In the genomic region with DNA sequence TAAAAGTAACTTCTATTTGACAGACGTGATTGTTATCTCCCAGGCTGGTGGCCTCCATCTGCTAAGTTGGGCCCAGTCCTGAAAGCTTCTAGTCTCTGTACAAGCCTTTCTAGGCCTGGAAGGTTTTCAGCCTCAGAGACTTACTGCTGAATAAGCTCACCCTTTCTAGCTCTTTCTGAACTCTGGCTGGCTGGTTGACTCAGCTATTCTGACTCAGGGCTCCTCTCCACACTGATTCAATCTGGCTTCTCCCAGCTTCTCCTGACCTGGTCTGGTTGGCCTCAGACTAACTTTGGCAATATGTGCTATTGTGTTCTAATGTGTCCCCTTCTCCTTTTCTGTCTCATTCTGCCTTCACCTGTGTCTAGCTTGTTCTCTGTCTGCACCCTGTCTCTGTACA, we compare ENCODE assay signal across 24 mouse cellular contexts. TPM values are rescaled to one million over a fixed set of nuclear protein-coding genes. Genes with fewer than 3 reads are reported as not detected.
DNase-seq lines count a peak whose midpoint lies in the region; ATAC-seq and TF ChIP-seq lines count a peak whose summit lies in the region.
"Had no signal": no experiment of that assay in that cellular context is flagged by ENCODE, and none has a peak within 500 bp of the region (broad histone marks: within the 10 kb centered on the region; RNA-seq: fewer than 3 reads in every experiment).

No protein-coding gene starts in this region.

- WGBS in stomach, postnatal 0 days, result 68% methylated on average over 1 of the region's 1 CpGs

- DNase-seq in 3T3-L1 (ENCODE audit: low read depth, low spot score) (peak; percentile 62), NIH3T3 (ENCODE audit: low read depth) (peak; percentile 72)
- peak; percentile 23 for DNase-seq in adrenal gland, postnatal 10 days
- DNase-seq in stomach, postnatal 0 days (ENCODE audit: low spot score), result no peak
- DNase-seq in gastrocnemius, postnatal 14 days, result no peak
- no peak for DNase-seq in kidney, adult 9 months
- no peak for DNase-seq in thymus, postnatal 0 days (ENCODE audit: low spot score)
- DNase-seq: cerebellum, adult 18-20 months; cerebellum, adult 9-11 months; cerebellum, postnatal 36 days; gastrocnemius, adult 2 months; gastrocnemius, postnatal 36 days; heart, adult 11 months; heart, postnatal 10 days; heart, postnatal 4 days had no signal

- no peaks in the 10 kb centered on the region for H3K36me3 ChIP-seq in stomach, postnatal 0 days (ENCODE audit: control insufficient read depth, insufficient read depth, low read length)
- H3K36me3 ChIP-seq: embryonic facial prominence, embryonic 13.5 days; heart, embryonic 10.5 days; hindbrain, embryonic 12.5 days had no signal

- H3K9ac ChIP-seq in stomach, postnatal 0 days (ENCODE audit: low read length), result no peak overlapping the region
- H3K9ac ChIP-seq: embryonic facial prominence, embryonic 13.5 days; forebrain, embryonic 13.5 days; hindbrain, embryonic 12.5 days had no signal

- no peak overlapping the region for H3K4me3 ChIP-seq in stomach, postnatal 0 days (ENCODE audit: low read depth, low read length)
- H3K4me3 ChIP-seq: embryonic facial prominence, embryonic 13.5 days; forebrain, embryonic 13.5 days; gastrocnemius, adult 2 months; heart, embryonic 10.5 days; hindbrain, embryonic 12.5 days had no signal

- no peaks in the 10 kb centered on the region for H3K9me3 ChIP-seq in stomach, postnatal 0 days (ENCODE audit: control insufficient read depth, low read length)
- H3K9me3 ChIP-seq: embryonic facial prominence, embryonic 13.5 days; forebrain, embryonic 13.5 days; heart, embryonic 10.5 days; hindbrain, embryonic 12.5 days had no signal

- TF ChIP-seq CTCF in stomach, postnatal 0 days (IDR thresholded peaks at IDR 0.05; ENCODE audit: low read depth), result no peak

- 0 out of 2 replicates have a peak, but pooled peaks cover 3% of the 10 kb centered on the region for H3K4me1 ChIP-seq in stomach, postnatal 0 days (replicated peaks; ENCODE audit: control insufficient read depth, insufficient read depth)

- intact Hi-C loops in gastrocnemius, postnatal 14 days (cut with DNase I; ENCODE audit: low total_unique reads), result no loop called here

- no peak for TF ChIP-seq EP300 in stomach, postnatal 0 days (optimal IDR thresholded peaks at IDR 0.05)

- no peak overlapping the region for H3K4me2 ChIP-seq in stomach, postnatal 0 days (replicated peaks; ENCODE audit: low read depth)
- H3K4me2 ChIP-seq: embryonic facial prominence, embryonic 13.5 days; forebrain, embryonic 13.5 days; hindbrain, embryonic 12.5 days had no signal

- no peak for ATAC-seq in stomach, postnatal 0 days (ENCODE audit: low FRiP score, low TSS enrichment)
- ATAC-seq: forebrain, embryonic 13.5 days; hindbrain, embryonic 16.5 days; inflammation-experienced regulatory T-cells, adult 6 months; intestine, postnatal 0 days had no signal

- H3K27me3 ChIP-seq in stomach, postnatal 0 days (ENCODE audit: control insufficient read depth, insufficient read depth, low read length), result no peaks in the 10 kb centered on the region
- H3K27me3 ChIP-seq: embryonic facial prominence, embryonic 13.5 days; forebrain, embryonic 13.5 days; hindbrain, embryonic 12.5 days had no signal

- H3K27ac ChIP-seq in stomach, postnatal 0 days (replicated peaks), result 0 out of 2 replicates have a peak overlapping the region, but pooled peaks have one; percentile 49
- H3K27ac ChIP-seq: embryonic facial prominence, embryonic 13.5 days; forebrain, embryonic 13.5 days; gastrocnemius, adult 2 months; heart, embryonic 10.5 days; hindbrain, embryonic 12.5 days had no signal

RNA-seq across cellular contexts. Expression of gene Faiml, which starts 2.2 kb away (rescaled TPM):
- not detected for total RNA-seq in adrenal gland, postnatal 10 days (2021)
- polyA plus RNA-seq in stomach, postnatal 0 days (2015; fragmentation: Nextera tagmentation; extraction: Ambion mirVana), result not detected in 2 replicates
- not detected for total RNA-seq in gastrocnemius, postnatal 14 days (2021)
- polyA plus RNA-seq in thymus, postnatal 0 days (2015; fragmentation: Nextera tagmentation; extraction: Ambion mirVana), result not detected in 2 replicates
- total RNA-seq: ES-E14; gastrocnemius, adult 2 months; gastrocnemius, postnatal 36 days; heart, postnatal 10 days; heart, postnatal 4 days had no signal
- polyA plus RNA-seq: embryonic facial prominence, embryonic 13.5 days; forebrain, embryonic 13.5 days; heart, embryonic 10.5 days; heart, embryonic 14.5 days; hindbrain, embryonic 12.5 days; hindbrain, embryonic 16.5 days; inflammation-experienced regulatory T-cells, adult 6 months; intestine, postnatal 0 days had no signal

RNA-seq across cellular contexts. Expression of gene Cep70, which starts 3.9 kb away (rescaled TPM):
- 10 to 100 TPM in 1 of 2 experiments, 1 to 10 TPM in 1; 7.2 to 14.3 TPM for total RNA-seq in adrenal gland, postnatal 10 days (2021)
- polyA plus RNA-seq in stomach, postnatal 0 days (2015; fragmentation: Nextera tagmentation; extraction: Ambion mirVana), result 11.6 and 13.3 TPM in 2 replicates
- 1 to 10 TPM; 1.3 to 1.6 TPM for total RNA-seq in gastrocnemius, postnatal 14 days (2021)
- polyA plus RNA-seq in thymus, postnatal 0 days (2015; fragmentation: Nextera tagmentation; extraction: Ambion mirVana), result 39.0 and 40.4 TPM in 2 replicates

Comparison
In these comparisons a context has a peak if more than half of its experiments do, and no peak if none do; other contexts are left out.
1. DNase-seq: peak in 3T3-L1 (single experiment), NIH3T3 (single experiment) and adrenal gland, postnatal 10 days (single experiment); none in stomach, postnatal 0 days (single experiment), gastrocnemius, postnatal 14 days (single experiment), kidney, adult 9 months (single experiment) and thymus, postnatal 0 days (single experiment).